Mouse (Mus musculus): ENCODE measurements around the gene Fam178b.

GRCm38 (mm10) chr1:36531461-36531860 is 151.5 kb downstream of the Fam178b start:
- no peak for TF ChIP-seq CTCF (IDR thresholded peaks at IDR 0.05; ENCODE audit: borderline replicate concordance, extremely low read depth, insufficient read depth, insufficient read length)
- no peak for TF ChIP-seq POLR2A (IDR thresholded peaks at IDR 0.05; ENCODE audit: borderline replicate concordance, extremely low read depth, insufficient read depth, insufficient read length, poor library complexity, severe bottlenecking)

All from brain, embryonic 14.5 days (tissue).